Mouse (Mus musculus) retina, embryonic 14.5 days (tissue): ENCODE data around the gene Cpsf4l.
"Not testable (repeated sequence)": the region's sequence is repeated elsewhere in the genome, so short reads cannot be mapped to it uniquely, and the experiment has no call there.

Experiments
- DNase-seq: peaks from one replicate; pipeline ENCODE4 v3.0.0-alpha.2; 2015; ENCODE audit warnings: low spot score

Gene Cpsf4l

GRCm38 (mm10) chr11:113666648-113667047, 43.2 kb downstream of the Cpsf4l start:
- no peak for DNase-seq

- DNase-seq: no peak
Measured at GRCm38 (mm10) chr11:113666205-113666604, 43.6 kb downstream of the Cpsf4l start.

GRCm38 (mm10) chr11:113664279-113664678, 45.5 kb downstream of the Cpsf4l start:
- no peak for DNase-seq

- no peak for DNase-seq
Measured at GRCm38 (mm10) chr11:113661835-113662351, 47.9 kb downstream of the Cpsf4l start.

GRCm38 (mm10) chr11:113660940-113661339, 48.9 kb downstream of the Cpsf4l start:
- no peak for DNase-seq

- DNase-seq: not testable (repeated sequence)
Measured at GRCm38 (mm10) chr11:113660213-113660612, 49.6 kb downstream of the Cpsf4l start.

GRCm38 (mm10) chr11:113658763-113659162, 51.1 kb downstream of the Cpsf4l start:
- no peak for DNase-seq

- no peak for DNase-seq
Measured at GRCm38 (mm10) chr11:113658319-113658718, 51.5 kb downstream of the Cpsf4l start.

GRCm38 (mm10) chr11:113657221-113657620, 52.6 kb downstream of the Cpsf4l start:
- DNase-seq: no peak

GRCm38 (mm10) chr11:113656511-113656932, 53.3 kb downstream of the Cpsf4l start:
- DNase-seq: no peak

GRCm38 (mm10) chr11:113654561-113655270, 55.1 kb downstream of the Cpsf4l start:
- no peak for DNase-seq

GRCm38 (mm10) chr11:113654105-113654504, 55.7 kb downstream of the Cpsf4l start:
- DNase-seq: no peak

- no peak for DNase-seq
Measured at GRCm38 (mm10) chr11:113652516-113652915, 57.3 kb downstream of the Cpsf4l start.

- peak; percentile 71 for DNase-seq
Measured at GRCm38 (mm10) chr11:113651907-113652273, 57.9 kb downstream of the Cpsf4l start.

- peak; percentile 17 for DNase-seq
Measured at GRCm38 (mm10) chr11:113651206-113651906, 58.5 kb downstream of the Cpsf4l start.

GRCm38 (mm10) chr11:113649353-113650210, 60.2 kb downstream of the Cpsf4l start, which contains the start of gene Slc39a11:
TSS of gene Slc39a11 (minus strand) at chr11:113650079.
- DNase-seq: peak; percentile 79

- DNase-seq: no peak
Measured at GRCm38 (mm10) chr11:113648690-113649352, 61.0 kb downstream of the Cpsf4l start, which contains the start of gene Cog1. TSS of gene Cog1 (plus strand) at chr11:113649169.
